11 mouse cellular contexts compared by ENCODE assay signal in genomic region chr3:92920364-92920763, GRCm38 (mm10). TPM values are rescaled to one million over a fixed set of nuclear protein-coding genes. Genes with fewer than 3 reads are reported as not detected.
DNase-seq lines count a peak whose midpoint lies in the region; ATAC-seq and TF ChIP-seq lines count a peak whose summit lies in the region.
"Had no signal": no experiment of that assay in that cellular context is flagged by ENCODE, and none has a peak within 500 bp of the region (broad histone marks: within the 10 kb centered on the region; RNA-seq: fewer than 3 reads in every experiment).

No protein-coding gene starts in this region.

- intact Hi-C loops in heart, adult 2 months (cut with DNase I): no loop called here

- H3K79me2 ChIP-seq in heart, adult 2 months (replicated peaks; ENCODE audit: control insufficient read depth, insufficient read depth, low read length): no peaks in the 10 kb centered on the region

- H3K4me3 ChIP-seq in heart, adult 2 months: no peak overlapping the region
- H3K4me3 ChIP-seq in heart, embryonic 12.5 days: no peak overlapping the region
- no peak overlapping the region for H3K4me3 ChIP-seq in cortical plate, adult 2 months (ENCODE audit: insufficient read depth, low read length)
- H3K4me3 ChIP-seq: lung, embryonic 15.5 days had no signal

- TF ChIP-seq POLR2A in heart, adult 2 months (IDR thresholded peaks at IDR 0.05; ENCODE audit: insufficient read depth, low read depth, low read length): no peak
- TF ChIP-seq POLR2A in cortical plate, adult 2 months (IDR thresholded peaks at IDR 0.05; ENCODE audit: extremely low read depth, insufficient read depth, low read length): no peak

- 48% methylated on average over 4 of the region's 4 CpGs for WGBS in heart, adult 2 months
- WGBS in heart, embryonic 12.5 days: 49% methylated on average over 4 of the region's 4 CpGs

- DNase-seq in heart, adult 2 months: no peak
- DNase-seq in ovary, postnatal 14 days (ENCODE audit: low spot score): peak; percentile 6
- no peak for DNase-seq in ovary, adult 18-20 months (ENCODE audit: low spot score)
- peak; percentile 63 for DNase-seq in retina, embryonic 14.5 days (ENCODE audit: low spot score)
- no peak for DNase-seq in lung, postnatal 4 days

- TF ChIP-seq CTCF in heart, adult 2 months (IDR thresholded peaks at IDR 0.05): peak; percentile 32
- TF ChIP-seq CTCF in cortical plate, adult 2 months (IDR thresholded peaks at IDR 0.05; ENCODE audit: extremely low read depth, insufficient read depth, low read length): peak; percentile 53; the same call in 1 of the 2 replicates

- no peak overlapping the region for H3K27ac ChIP-seq in heart, adult 2 months
- H3K27ac ChIP-seq in heart, embryonic 12.5 days (ENCODE audit: poor library complexity, severe bottlenecking): no peak overlapping the region
- no peak overlapping the region for H3K27ac ChIP-seq in cortical plate, adult 2 months (ENCODE audit: insufficient read depth, low read length)
- H3K27ac ChIP-seq: lung, embryonic 15.5 days had no signal

- no peak for TF ChIP-seq EP300 in heart, adult 2 months (IDR thresholded peaks at IDR 0.05; ENCODE audit: insufficient read depth, low read depth, low read length)

- H3K4me2 ChIP-seq in heart, embryonic 12.5 days: no peak overlapping the region
- H3K4me2 ChIP-seq: lung, embryonic 15.5 days had no signal

- H3K9ac ChIP-seq in heart, adult 2 months (ENCODE audit: low read depth, low read length): no peak overlapping the region
- H3K9ac ChIP-seq in heart, embryonic 12.5 days: no peak overlapping the region
- H3K9ac ChIP-seq: lung, embryonic 15.5 days had no signal

- no peak for ATAC-seq in heart, embryonic 12.5 days (ENCODE audit: insufficient number of reproducible peaks, low FRiP score)
- ATAC-seq in megakaryocyte, adult 5-6 weeks (ENCODE audit: poor library complexity, severe bottlenecking): no peak

- no peaks in the 10 kb centered on the region for H3K4me1 ChIP-seq in heart, adult 2 months (ENCODE audit: control insufficient read depth, insufficient read depth, low read length)
- no peaks in the 10 kb centered on the region for H3K4me1 ChIP-seq in heart, embryonic 12.5 days (replicated peaks)
- H3K4me1 ChIP-seq in cortical plate, adult 2 months (ENCODE audit: control insufficient read depth, insufficient read depth, low read length): no peaks in the 10 kb centered on the region
- H3K4me1 ChIP-seq: lung, embryonic 15.5 days had no signal

- H3K27me3 ChIP-seq in heart, adult 2 months (ENCODE audit: control insufficient read depth, insufficient read depth, low read length): no peaks in the 10 kb centered on the region
- no peaks in the 10 kb centered on the region for H3K27me3 ChIP-seq in heart, embryonic 12.5 days (replicated peaks)
- H3K27me3 ChIP-seq: lung, embryonic 15.5 days had no signal

- no peaks in the 10 kb centered on the region for H3K9me3 ChIP-seq in heart, embryonic 12.5 days (replicated peaks)
- H3K9me3 ChIP-seq: lung, embryonic 15.5 days had no signal

- no peaks in the 10 kb centered on the region for H3K36me3 ChIP-seq in heart, adult 2 months (ENCODE audit: control insufficient read depth, insufficient read depth, low read length)
- no peaks in the 10 kb centered on the region for H3K36me3 ChIP-seq in heart, embryonic 12.5 days
- H3K36me3 ChIP-seq: lung, embryonic 15.5 days had no signal

RNA-seq across cellular contexts. Expression of gene Lce3a, which starts 5.7 kb away (rescaled TPM):
- not detected for total RNA-seq in heart, adult 2 months (2021)
- polyA plus RNA-seq in heart, adult 2 months (2012; rRNA removed): not detected in 2 replicates
- polyA plus RNA-seq in heart, embryonic 12.5 days (2016; fragmentation: Nextera tagmentation; extraction: Ambion mirVana): not detected in 2 replicates
- not detected in 2 replicates for polyA plus RNA-seq in cortical plate, adult 2 months (2012; rRNA removed)
- total RNA-seq in megakaryocyte, adult 5-6 weeks (2015): not detected in 2 replicates
- total RNA-seq in megakaryocyte, adult 5-6 weeks (2017): not detected in 2 replicates
- polyA plus RNA-seq: heart, embryonic 14.5 days; lung, embryonic 15.5 days; stomach, embryonic 14.5 days had no signal

RNA-seq across cellular contexts. Expression of gene Lce3b, which starts 12.4 kb away (rescaled TPM):
- total RNA-seq in heart, adult 2 months (2021): not detected
- not detected in 2 replicates for polyA plus RNA-seq in heart, adult 2 months (2012; rRNA removed)
- polyA plus RNA-seq in heart, embryonic 12.5 days (2016; fragmentation: Nextera tagmentation; extraction: Ambion mirVana): not detected in 2 replicates
- polyA plus RNA-seq in cortical plate, adult 2 months (2012; rRNA removed): not detected in 2 replicates
- total RNA-seq in megakaryocyte, adult 5-6 weeks (2015): not detected in 2 replicates
- not detected in 2 replicates for total RNA-seq in megakaryocyte, adult 5-6 weeks (2017)
- polyA plus RNA-seq: heart, embryonic 14.5 days; lung, embryonic 15.5 days; stomach, embryonic 14.5 days had no signal

RNA-seq across cellular contexts. Expression of gene Lce3c, which starts 23.9 kb away (rescaled TPM):
- not detected for total RNA-seq in heart, adult 2 months (2021)
- polyA plus RNA-seq in heart, adult 2 months (2012; rRNA removed): not detected in 2 replicates
- polyA plus RNA-seq in heart, embryonic 12.5 days (2016; fragmentation: Nextera tagmentation; extraction: Ambion mirVana): not detected in 2 replicates
- polyA plus RNA-seq in cortical plate, adult 2 months (2012; rRNA removed): not detected in 2 replicates
- not detected in 2 replicates for total RNA-seq in megakaryocyte, adult 5-6 weeks (2015)
- total RNA-seq in megakaryocyte, adult 5-6 weeks (2017): not detected in 2 replicates
- polyA plus RNA-seq: heart, embryonic 14.5 days; lung, embryonic 15.5 days; stomach, embryonic 14.5 days had no signal

RNA-seq across cellular contexts. Expression of gene Lce3d, which starts 36.8 kb away (rescaled TPM):
- not detected for total RNA-seq in heart, adult 2 months (2021)
- polyA plus RNA-seq in heart, adult 2 months (2012; rRNA removed): not detected in 2 replicates
- polyA plus RNA-seq in heart, embryonic 12.5 days (2016; fragmentation: Nextera tagmentation; extraction: Ambion mirVana): not detected in 2 replicates
- polyA plus RNA-seq in cortical plate, adult 2 months (2012; rRNA removed): not detected in 2 replicates
- not detected in 2 replicates for total RNA-seq in megakaryocyte, adult 5-6 weeks (2015)
- total RNA-seq in megakaryocyte, adult 5-6 weeks (2017): not detected in 2 replicates
- polyA plus RNA-seq: heart, embryonic 14.5 days; lung, embryonic 15.5 days; stomach, embryonic 14.5 days had no signal

RNA-seq across cellular contexts. Expression of gene Lce3e, which starts 46.5 kb away (rescaled TPM):
- total RNA-seq in heart, adult 2 months (2021): not detected
- polyA plus RNA-seq in heart, adult 2 months (2012; rRNA removed): not detected in 2 replicates
- not detected in 2 replicates for polyA plus RNA-seq in heart, embryonic 12.5 days (2016; fragmentation: Nextera tagmentation; extraction: Ambion mirVana)
- not detected in 2 replicates for polyA plus RNA-seq in cortical plate, adult 2 months (2012; rRNA removed)
- not detected in 2 replicates for total RNA-seq in megakaryocyte, adult 5-6 weeks (2015)
- not detected in 2 replicates for total RNA-seq in megakaryocyte, adult 5-6 weeks (2017)
- polyA plus RNA-seq: heart, embryonic 14.5 days; lung, embryonic 15.5 days; stomach, embryonic 14.5 days had no signal

Comparison
In these comparisons a context has a peak if more than half of its experiments do, and no peak if none do; other contexts are left out.
1. DNase-seq: peak in ovary, postnatal 14 days (single experiment) and retina, embryonic 14.5 days (single experiment); none in heart, adult 2 months (0 of 2), ovary, adult 18-20 months (single experiment) and lung, postnatal 4 days (0 of 2).